Mouse (Mus musculus) thymus, postnatal 36 days (tissue): ENCODE measurements around the gene Glis1.
"Not testable (repeated sequence)": the region's sequence is repeated elsewhere in the genome, so short reads cannot be mapped to it uniquely, and the experiment has no call there.

Experiments used
- DNase-seq, 2 experiments: peaks; one replicate each; pipeline ENCODE4 v3.0.0; 2022; ENCODE audit warnings: mixed read lengths in 2 of 2

The Glis1 gene

GRCm38 (mm10) chr4:107588637-107589036 lies 154.2 kb downstream of the Glis1 start:
- DNase-seq = no peak

- DNase-seq = no peak
These were observed 154.7 kb downstream of the Glis1 start for GRCm38 (mm10) chr4:107589046-107589445.

DNA sequence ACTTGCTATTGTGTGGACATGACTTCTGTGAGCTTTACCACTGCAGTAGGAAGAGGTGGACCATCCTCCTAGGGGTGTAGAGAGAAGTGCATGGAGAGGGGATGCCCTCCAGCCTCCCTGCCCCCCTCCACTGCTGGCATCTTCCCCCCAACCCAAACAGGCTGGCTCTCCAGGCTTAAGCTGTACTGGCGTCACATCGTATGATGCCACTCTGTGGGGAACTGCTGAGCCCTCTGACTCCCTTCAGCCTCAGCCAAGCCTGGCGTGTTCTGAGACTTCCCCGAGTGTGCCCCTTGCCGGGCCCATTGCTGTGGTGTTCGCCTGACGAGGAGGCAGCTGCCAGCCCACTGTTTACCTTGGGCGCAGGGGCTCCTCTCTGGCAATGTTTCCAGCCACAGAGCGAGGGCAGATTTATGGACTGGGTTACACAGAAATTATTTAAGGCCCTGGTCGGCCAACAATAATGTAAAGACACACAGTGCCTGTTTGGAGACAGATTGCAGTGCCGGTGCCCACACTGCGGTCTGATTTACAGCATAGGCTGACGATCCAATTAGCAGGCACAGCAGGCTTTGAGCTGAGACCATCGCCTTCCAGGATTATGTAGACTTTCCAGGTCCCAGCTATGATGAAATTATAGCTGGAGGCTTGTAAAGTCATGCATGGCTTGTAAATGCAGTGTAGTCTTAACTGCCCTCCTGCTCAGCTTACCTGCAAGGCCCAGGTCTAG lies 156.6 kb downstream of the Glis1 start:
- DNase-seq = no peak

GRCm38 (mm10) chr4:107593426-107593825 lies 159.0 kb downstream of the Glis1 start:
- DNase-seq = no peak

DNA sequence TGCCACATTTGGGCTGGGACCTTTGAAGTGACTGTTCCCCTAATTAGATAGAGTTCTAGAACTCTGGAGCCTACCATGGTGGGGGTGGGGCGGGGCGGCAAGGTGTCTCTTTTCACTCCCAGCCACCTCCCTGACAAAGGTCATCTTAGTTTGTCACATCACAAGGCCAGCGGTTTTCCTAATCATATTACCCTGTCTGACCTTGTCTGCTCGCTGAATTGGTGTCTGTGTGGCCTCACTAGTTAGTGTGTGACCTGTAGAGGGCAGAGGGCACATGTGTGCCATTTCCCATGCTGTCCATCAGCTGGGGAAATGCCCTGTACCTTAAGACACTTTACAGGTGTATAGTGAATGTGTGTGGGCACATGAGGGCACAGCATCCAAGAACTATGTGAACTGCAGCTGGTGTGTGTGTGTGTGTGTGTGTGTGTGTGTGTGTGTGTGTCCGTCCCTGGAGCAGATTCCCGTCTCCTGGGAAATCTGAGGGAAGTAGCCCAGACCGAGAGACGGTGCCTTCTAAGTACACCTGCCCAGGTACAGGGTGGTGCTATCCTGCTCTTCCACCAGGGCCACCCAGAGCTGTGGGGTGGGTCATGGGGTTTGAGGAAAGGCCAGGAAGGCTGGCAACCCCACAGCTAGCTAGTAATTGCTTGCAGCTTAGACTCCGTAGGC lies 163.0 kb downstream of the Glis1 start:
- DNase-seq = no peak

DNA sequence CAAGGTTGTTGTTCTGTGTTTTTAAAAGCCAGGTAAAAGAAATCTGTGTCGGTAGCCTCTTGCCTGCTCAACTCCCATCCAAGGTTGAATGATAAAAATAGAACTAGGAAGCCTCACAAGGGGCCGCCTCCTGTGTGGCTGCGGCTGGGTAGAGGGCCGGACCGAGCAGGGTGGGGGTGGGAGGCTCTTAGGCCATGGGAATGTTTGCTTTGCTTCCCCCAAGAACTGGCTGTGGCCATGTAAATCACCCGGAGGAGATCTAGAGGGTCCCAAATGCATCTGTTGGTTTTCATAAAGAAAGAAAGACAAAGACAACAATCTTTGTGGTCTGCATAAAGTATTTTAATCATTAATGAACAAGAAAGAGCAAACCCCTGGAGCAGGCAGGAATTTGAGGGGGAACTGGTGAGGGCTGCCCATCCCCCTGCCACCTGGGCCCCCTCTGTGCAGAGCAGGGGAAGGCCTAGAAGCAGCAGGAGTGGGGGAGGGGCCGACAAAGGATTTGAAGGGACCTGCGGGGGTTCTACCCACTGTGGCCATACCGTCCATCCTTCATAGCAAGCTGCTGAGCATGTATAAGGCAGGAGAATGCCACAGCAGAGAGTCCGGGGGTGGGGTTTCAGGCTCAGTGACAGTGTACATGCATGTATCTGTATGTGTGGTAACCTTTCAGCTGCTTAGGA lies 163.6 kb downstream of the Glis1 start:
- DNase-seq = no peak

DNA sequence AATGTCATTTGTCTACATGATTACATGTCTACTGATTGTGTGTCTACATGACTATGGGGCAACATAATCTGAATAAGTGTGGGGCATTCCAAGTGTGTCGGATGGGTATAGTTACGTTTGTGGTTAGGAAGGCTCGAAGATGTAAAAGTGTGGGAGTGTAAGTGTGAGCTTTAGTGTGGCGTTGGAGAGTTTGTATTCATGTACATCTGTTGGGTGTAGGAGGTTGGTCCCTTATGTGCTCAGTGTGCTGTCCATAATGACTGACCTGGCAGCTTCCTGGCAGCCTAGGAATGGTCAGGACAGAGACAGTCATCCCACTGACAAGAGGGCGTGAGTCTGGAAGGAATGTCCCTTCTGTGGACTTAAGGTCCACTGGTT lies 164.2 kb downstream of the Glis1 start:
- DNase-seq = not testable (repeated sequence)

- no peak for DNase-seq
These were observed 167.9 kb downstream of the Glis1 start for GRCm38 (mm10) chr4:107602284-107602683.

DNA sequence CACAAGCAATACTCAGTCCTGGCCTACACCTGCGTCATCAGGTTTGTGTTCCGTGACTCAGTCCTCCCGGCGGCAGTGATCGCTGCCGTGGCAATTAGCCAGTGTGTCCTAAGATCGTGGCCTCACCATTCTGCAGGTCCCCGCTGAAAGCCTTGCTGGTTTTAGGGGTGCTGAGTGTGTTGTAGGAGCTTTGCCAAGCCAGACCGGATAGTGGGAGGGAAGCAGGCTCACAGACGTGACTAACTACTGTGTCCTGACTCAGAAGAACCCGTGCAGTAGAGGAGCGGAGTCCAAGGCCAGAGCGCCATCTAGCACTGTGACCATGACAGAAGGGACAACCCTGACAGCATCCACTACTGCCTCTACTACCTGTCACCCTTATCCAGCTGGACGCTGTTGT lies 168.4 kb downstream of the Glis1 start:
- DNase-seq = no peak

DNA sequence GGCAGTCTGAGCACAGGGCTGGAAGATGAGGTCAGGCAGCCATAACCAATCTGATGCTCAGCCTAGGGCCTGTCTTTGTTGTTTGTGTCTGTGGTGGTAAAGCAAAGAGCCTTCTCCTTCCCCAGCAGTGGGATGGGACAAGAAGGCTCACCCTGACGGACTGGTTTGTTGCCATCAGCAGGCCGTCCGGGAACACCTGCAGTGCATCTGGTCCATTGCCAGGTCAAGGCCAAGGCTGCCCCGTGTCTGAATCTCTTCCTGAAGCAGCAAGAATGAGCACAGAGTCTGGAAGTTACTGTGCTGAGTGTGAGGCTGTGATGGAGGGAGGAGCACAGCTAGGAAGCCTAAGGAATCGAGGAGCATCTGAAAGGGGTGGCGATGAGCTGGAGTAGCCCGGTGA lies 168.8 kb downstream of the Glis1 start:
- DNase-seq = no peak

- DNase-seq = no peak
These were observed 171.7 kb downstream of the Glis1 start for GRCm38 (mm10) chr4:107605964-107606602.

DNA sequence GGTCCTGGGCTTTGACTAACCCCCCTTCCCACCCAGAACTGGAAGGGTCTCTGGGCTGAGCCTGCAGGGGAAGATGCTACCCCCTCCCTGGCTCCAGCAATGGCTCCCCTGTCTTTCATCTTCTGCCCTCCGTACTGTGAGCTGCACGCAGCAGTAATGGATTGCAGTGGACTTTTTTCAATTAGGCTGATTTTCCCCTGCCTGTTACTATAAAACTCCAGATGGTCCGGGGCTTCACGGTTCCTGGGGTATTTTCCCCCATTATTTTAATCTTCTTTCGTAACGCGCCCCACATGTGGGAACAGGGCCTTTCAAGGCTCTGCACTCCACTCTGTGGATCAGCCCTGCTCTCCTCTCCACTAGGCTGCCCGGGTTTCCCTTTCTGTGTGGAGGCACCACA lies 175.4 kb downstream of the Glis1 start:
- no peak for DNase-seq

- no peak for DNase-seq
These were observed 177.7 kb downstream of the Glis1 start for GRCm38 (mm10) chr4:107611888-107612650.

DNA sequence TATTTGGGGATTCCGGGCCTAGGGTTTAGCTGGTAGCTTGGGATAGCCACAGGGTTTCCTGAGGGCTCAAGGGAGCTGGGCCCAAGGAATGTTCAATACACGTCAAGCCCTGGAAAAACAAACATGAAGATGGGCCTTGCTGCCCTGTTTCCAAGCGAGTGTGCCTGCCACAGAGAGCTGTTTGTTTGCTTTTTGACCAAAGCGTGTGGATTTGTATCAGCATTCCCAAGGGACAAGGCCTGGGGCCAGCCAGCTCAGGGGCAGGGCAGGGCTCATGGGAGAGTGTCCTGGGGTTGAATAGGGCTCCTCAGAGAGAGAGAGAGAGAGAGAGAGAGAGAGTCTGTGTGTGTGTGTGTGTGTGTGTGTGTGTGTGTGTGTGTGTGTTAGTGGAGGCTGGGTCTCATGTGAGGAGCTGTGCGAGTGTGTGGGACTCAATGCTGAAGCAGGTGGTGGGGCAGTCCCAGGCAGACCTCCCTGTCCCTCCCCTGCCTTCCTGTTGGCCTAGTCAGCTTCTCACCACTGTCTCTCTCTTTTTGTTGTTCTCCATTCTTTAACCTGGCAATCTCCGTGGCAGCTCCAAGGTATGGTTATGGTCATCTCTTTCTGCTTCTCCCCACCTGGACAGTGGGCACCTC lies 183.3 kb downstream of the Glis1 start:
- DNase-seq = no peak

GRCm38 (mm10) chr4:107619487-107619886 lies 185.1 kb downstream of the Glis1 start:
- no peak for DNase-seq

DNA sequence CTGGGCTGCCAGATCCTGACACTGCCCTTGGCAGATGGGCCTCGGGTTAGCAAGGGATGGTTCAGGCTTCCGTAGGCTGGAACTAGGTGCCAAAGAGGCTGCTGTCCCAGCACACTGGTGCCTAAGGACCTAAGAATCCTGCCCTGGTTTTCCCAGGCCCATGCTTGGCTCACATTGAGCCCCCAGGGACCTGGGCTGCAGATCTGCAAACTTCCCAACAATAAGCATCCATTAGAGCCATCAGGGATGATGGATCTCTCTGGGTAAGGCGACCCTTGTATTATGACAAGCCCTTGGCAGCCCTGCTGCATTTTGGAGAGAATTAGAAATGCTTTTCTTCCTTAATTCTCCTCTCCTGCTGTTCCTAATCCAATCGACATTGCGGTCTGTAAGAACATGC lies 187.0 kb downstream of the Glis1 start:
- DNase-seq = no peak

DNA sequence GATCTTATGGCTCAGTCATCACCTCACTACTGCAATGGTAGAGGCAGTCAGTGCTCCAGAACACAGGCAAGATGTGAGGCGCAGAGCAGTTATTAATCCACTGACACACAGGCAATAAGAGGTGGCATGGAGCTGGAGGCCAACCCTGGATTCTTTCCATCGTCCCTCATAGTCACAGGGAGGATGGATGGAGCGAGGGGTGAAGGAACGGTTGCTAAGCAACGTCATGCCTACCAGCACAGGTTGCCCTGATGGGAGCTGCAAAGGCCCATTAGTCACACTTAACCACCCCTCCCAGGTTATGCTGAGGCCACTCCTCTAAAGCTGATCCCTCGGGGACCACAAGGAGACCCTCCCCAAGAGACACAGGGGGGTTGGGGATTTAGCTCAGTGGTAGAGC lies 187.9 kb downstream of the Glis1 start:
- DNase-seq = no peak

DNA sequence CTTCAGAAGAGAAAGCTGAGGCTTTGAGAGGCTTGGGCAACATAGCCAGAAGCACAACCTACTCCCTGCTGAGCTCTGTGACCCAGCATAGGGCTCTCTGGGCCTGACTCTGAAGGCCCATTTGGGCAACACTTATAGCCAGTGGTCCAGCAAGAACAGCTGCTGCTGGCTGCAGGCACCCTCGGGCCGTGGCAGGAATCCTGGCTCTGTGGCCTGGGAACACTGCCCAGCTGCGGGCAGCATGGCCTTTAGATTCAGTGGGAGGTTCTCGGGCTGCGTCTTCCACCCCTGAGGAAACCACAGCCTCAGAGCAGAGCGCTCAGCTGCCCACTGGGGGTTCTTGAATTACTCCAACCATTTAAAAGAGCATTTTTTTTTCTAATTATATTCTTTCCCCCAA lies 189.5 kb downstream of the Glis1 start:
- no peak for DNase-seq

DNA sequence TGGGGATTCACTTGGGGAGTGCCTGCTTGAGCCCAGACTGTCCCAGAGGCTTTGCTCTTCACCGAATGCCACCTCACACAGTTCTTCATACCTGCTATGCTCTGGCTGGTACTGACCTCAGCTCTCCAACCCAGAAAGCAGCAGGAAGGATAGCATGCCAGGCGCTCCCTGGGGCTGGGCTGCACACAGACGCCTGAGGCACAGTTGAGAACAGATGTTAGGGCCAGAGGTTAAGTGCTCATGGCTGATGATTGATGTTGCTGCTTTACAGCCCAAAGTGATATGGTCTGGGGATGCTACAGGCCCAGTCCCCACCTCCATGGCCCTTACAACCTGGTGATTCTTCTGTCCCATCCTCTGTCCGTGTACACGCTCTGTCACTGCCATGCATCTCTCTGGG lies 190.6 kb downstream of the Glis1 start:
- DNase-seq = no peak

DNA sequence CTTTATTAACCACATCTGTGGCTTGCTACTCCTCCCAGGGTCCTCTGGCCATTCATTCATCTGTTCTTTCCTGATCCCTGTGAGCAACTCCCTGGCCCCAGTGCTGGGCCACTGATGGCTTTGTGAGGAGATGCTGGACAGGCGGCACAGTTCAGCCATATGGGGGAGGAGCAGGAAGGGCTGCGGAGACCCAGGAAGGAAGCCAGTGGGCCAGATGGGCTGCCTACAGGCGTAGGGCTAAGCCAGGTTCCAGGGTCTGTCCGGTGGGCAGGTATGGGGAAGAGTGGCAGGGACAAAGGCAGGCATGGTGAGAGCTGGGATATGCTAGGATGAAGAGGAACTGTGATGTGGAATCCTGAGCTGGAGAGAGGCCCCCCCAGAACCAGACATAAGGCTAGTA lies 193.8 kb downstream of the Glis1 start:
- no peak for DNase-seq

DNA sequence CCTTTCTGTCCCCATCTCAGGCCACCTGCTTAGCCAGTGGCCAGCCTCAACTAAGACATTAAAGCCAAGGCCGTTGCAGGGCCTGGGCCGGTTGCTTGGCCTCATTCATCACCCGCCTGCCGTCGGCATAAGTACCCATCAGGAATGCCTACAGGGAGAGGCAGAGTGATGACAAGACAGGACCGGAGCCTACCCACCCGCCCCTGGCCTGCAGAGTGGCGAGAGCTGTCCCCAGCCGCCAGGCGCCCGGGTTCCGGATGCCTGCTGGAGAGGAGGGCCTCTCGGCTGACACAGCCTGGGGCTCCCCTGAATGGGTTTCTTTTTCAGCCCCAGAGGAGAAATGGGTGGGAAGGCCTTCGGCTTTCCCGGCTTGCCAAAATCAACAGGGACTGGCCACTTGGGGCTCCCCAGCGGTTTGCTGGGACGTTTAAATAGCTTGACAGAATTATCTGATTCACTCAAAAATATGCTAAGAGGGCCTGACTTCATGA lies 194.6 kb downstream of the Glis1 start:
- DNase-seq = no peak

DNA sequence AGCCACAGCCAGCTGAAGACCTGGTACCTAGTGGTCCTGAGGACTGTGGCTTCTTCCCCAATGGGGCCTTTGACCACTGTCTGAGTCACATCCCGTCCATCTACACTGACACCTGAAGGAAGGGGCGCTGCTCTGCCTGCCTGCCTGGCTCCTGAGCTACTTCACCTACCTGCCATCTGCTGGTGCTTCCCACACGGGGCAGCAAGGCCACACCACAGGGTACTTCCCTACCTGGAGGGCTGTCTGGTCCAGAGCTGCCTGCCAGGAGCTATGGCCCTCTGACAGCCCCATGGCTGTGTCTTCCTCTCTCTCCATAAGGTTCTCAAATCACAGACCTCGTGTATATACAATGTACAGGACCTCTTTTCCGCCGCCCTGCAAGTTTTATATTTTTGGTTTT lies 200.2 kb downstream of the Glis1 start:
- DNase-seq = no peak
